Mouse (Mus musculus): ENCODE measurements at regions not wholly inside any gene's neighbourhood (a gene's known extent, or its start where the extent isn't known, plus 50 kb on each side); places are given as distances from the start of the nearest gene placed in this dataset.

GRCm38 (mm10) chr12:110332616-110333154 is 53.8 kb downstream of the Dio3 start:
- TF ChIP-seq CTCF (IDR thresholded peaks at IDR 0.05; ENCODE audit: extremely low read depth, insufficient read depth, insufficient read length, insufficient replicate concordance) (no peak), POLR2A (IDR thresholded peaks at IDR 0.05; ENCODE audit: low read depth, low read length) (no peak)
